Mouse (Mus musculus): Measurements from ENCODE around the gene Cntrob. TPM values are rescaled to one million over a fixed set of nuclear protein-coding genes. Genes with fewer than 3 reads are reported as not detected.
"Not testable (repeated sequence)": the region's sequence is repeated elsewhere in the genome, so short reads cannot be mapped to it uniquely, and the experiment has no call there.

The Cntrob gene
- total RNA-seq, 2 experiments from 2014 or later, result 3.4 to 6.1 TPM

GRCm38 (mm10) chr11:69356544-69356943 is 33.0 kb upstream of the Cntrob start:
- no peak for DNase-seq
- intact Hi-C loops (cut with DNase I), result no loop called here

- intact Hi-C loops (cut with DNase I), result no loop called here
Observed at GRCm38 (mm10) chr11:69346441-69346840, 22.9 kb upstream of the Cntrob start.

GRCm38 (mm10) chr11:69340161-69341131 is 16.9 kb upstream of the Cntrob start, which contains the start of gene Rnf227:
Rnf227 (plus strand) TSS chr11:69340461.
- intact Hi-C loops (cut with DNase I), result loop anchor here (2.0 kb wide), 1 partner anchor 24 kb away; no protein-coding TSS in a partner anchor

More at GRCm38 (mm10) chr11:69346441-69346840, 22.9 kb upstream of the Cntrob start:
- no peak for DNase-seq

GRCm38 (mm10) chr11:69334796-69335195 is 11.2 kb upstream of the Cntrob start:
- no peak for DNase-seq
- intact Hi-C loops (cut with DNase I), result loop anchor here (5.0 kb wide), 1 partner anchor 67 kb away; no protein-coding TSS in a partner anchor

More at GRCm38 (mm10) chr11:69340161-69341131, 16.9 kb upstream of the Cntrob start, which contains the start of gene Rnf227:
- DNase-seq, result peak; percentile 74 to 76

GRCm38 (mm10) chr11:69333922-69334321 is 10.3 kb upstream of the Cntrob start:
- no peak for DNase-seq
- intact Hi-C loops (cut with DNase I), result loop anchor here (2.0 to 5.0 kb wide), 2 partner anchors 57 to 67 kb away; no protein-coding TSS in a partner anchor

- intact Hi-C loops (cut with DNase I), result loop anchor here (2.0 to 5.0 kb wide), 2 partner anchors 58 to 65 kb away; no protein-coding TSS in a partner anchor
- no peak for DNase-seq
Observed at GRCm38 (mm10) chr11:69332713-69333253, 9.2 kb upstream of the Cntrob start.

GRCm38 (mm10) chr11:69331929-69332405 is 8.4 kb upstream of the Cntrob start:
- peak; percentile 70 to 82 for DNase-seq
- intact Hi-C loops (cut with DNase I), result loop anchor here (2.0 to 5.0 kb wide), 2 partner anchors 59 to 65 kb away; no protein-coding TSS in a partner anchor

GRCm38 (mm10) chr11:69331152-69331551 is 7.6 kb upstream of the Cntrob start:
- DNase-seq, result no peak
- intact Hi-C loops (cut with DNase I), result loop anchor here (5.0 kb wide), 1 partner anchor 64 kb away; no protein-coding TSS in a partner anchor

GRCm38 (mm10) chr11:69328517-69328916 is 4.9 kb upstream of the Cntrob start:
- DNase-seq, result no peak
- intact Hi-C loops (cut with DNase I), result no loop called here

GRCm38 (mm10) chr11:69327648-69328047 is 4.1 kb upstream of the Cntrob start:
- intact Hi-C loops (cut with DNase I), result no loop called here
- no peak for DNase-seq

GRCm38 (mm10) chr11:69327157-69327442 is 3.5 kb upstream of the Cntrob start:
- DNase-seq, result no peak
- intact Hi-C loops (cut with DNase I), result no loop called here

- DNase-seq, result no peak
- intact Hi-C loops (cut with DNase I), result no loop called here
Observed at GRCm38 (mm10) chr11:69326408-69327156, 3.0 kb upstream of the Cntrob start.

GRCm38 (mm10) chr11:69325628-69326407 is 2.2 kb upstream of the Cntrob start, which contains the start of gene Kcnab3:
Kcnab3 (plus strand) TSS chr11:69326258.
- intact Hi-C loops (cut with DNase I), result loop anchor here (2.0 kb wide), 1 partner anchor 43 kb away; the partner anchor contains the start of gene Chd3
- DNase-seq, result peak; percentile 84 to 88

GRCm38 (mm10) chr11:69324749-69325148 is 1.2 kb upstream of the Cntrob start:
- no peak for DNase-seq
- intact Hi-C loops (cut with DNase I), result loop anchor here (2.0 kb wide), 1 partner anchor 44 kb away; the partner anchor contains the start of gene Chd3

GRCm38 (mm10) chr11:69322693-69323471 is 693 bp downstream of the Cntrob start:
- intact Hi-C loops (cut with DNase I), result no loop called here
- no peak for DNase-seq

GRCm38 (mm10) chr11:69322010-69322409 is 1.6 kb downstream of the Cntrob start:
- intact Hi-C loops (cut with DNase I), result no loop called here
- no peak for DNase-seq

- DNase-seq, result no peak
- intact Hi-C loops (cut with DNase I), result no loop called here
Observed at GRCm38 (mm10) chr11:69321580-69321979, 2.0 kb downstream of the Cntrob start.

GRCm38 (mm10) chr11:69318000-69318399 is 5.6 kb downstream of the Cntrob start:
- DNase-seq; intact Hi-C loops (cut with DNase I): not testable (repeated sequence)

Measured in heart, postnatal 14 days (tissue).